Mouse (Mus musculus) kidney, embryonic 16.5 days (tissue): ENCODE measurements around the gene Spata21. TPM values are rescaled to one million over a fixed set of nuclear protein-coding genes. Genes with fewer than 3 reads are reported as not detected.

Experiments
- ATAC-seq: fragments of 200-750 bp; cut with Nextera tagmentation; 2 replicates; pipeline ENCODE4 v1.8.0; 2017; ENCODE audit warnings: moderate TSS enrichment; ENCODE audit not compliant: low FRiP score, low TSS enrichment
- H3K27ac ChIP-seq: fragments of 300-500 bp; sonication (generic); 2 replicates; pipeline ENCODE4 v1.5.1; 2014; ENCODE audit warnings: low read length
- H3K27me3 ChIP-seq: fragments of 300-500 bp; sonication (generic); 2 replicates; pipeline ENCODE4 v1.6.1; 2014; ENCODE audit warnings: low read length, control low read depth, mixed read lengths; ENCODE audit not compliant: insufficient read depth
- H3K36me3 ChIP-seq: fragments of 300-500 bp; sonication (generic); 2 replicates; pipeline ENCODE4 v1.6.1; 2014; ENCODE audit warnings: low read length, control low read depth, mixed read lengths; ENCODE audit not compliant: insufficient read depth
- H3K4me1 ChIP-seq: fragments of 300-500 bp; sonication (generic); 2 replicates; pipeline ENCODE4 v1.6.1; 2014; ENCODE audit warnings: low read length, control low read depth, mixed read lengths; ENCODE audit not compliant: insufficient read depth
- H3K4me2 ChIP-seq: fragments of 300-500 bp; sonication (generic); replicated peaks from 2 replicates; pipeline ENCODE4 v1.6.1; 2014; ENCODE audit warnings: low read depth, low read length
- H3K4me3 ChIP-seq: fragments of 300-500 bp; sonication (generic); 2 replicates; pipeline ENCODE4 v1.5.1; 2014; ENCODE audit warnings: mild to moderate bottlenecking, low read length
- H3K9ac ChIP-seq: fragments of 300-500 bp; sonication (generic); replicated peaks from 2 replicates; pipeline ENCODE4 v1.6.1; 2014; ENCODE audit warnings: low read length
- H3K9me3 ChIP-seq: fragments of 300-500 bp; sonication (generic); 2 replicates; pipeline ENCODE4 v1.6.1; 2016; ENCODE audit warnings: low read length, control low read depth
- WGBS: fragments of 180-500 bp; shearing (Covaris S2); extraction: QIAGEN DNeasy Blood & Tissue Kit; methylation state at CpG from one replicate; pipeline ENCODE4 v1.1.7; 2014; 5-methylcytosine and 5-hydroxymethylcytosine counted together
- polyA plus RNA-seq: library from polyadenylated mRNA; unstranded; fragments of >200 nt; fragmentation: Nextera tagmentation; extraction: Ambion mirVana; gene quantifications from 2 replicates; pipeline ENCODE4 v1.2.1, GENCODE M21; 2015

The Spata21 gene
- polyA plus RNA-seq, 1 experiment from 2014 or later, result 0.51 TPM

- Histone ChIP-seq H3K36me3 (peaks cover 26% of the 10 kb centered on the region), H3K4me1 (peaks cover 9% of the 10 kb centered on the region), H3K27ac (no peak overlapping the region), H3K4me2 (no peak overlapping the region), H3K27me3 (no peaks in the 10 kb centered on the region), H3K9ac (no peak overlapping the region), H3K9me3 (no peaks in the 10 kb centered on the region), H3K4me3 (no peak overlapping the region)
- 24% methylated on average over 11 of the region's 11 CpGs for WGBS
- ATAC-seq, result peak; percentile 44; the same call in 1 of the 2 replicates
Measured at GRCm38 (mm10) chr4:141120700-141121099, 32.6 kb downstream of the Spata21 start.

- no peak overlapping the region for H3K4me3 ChIP-seq
- no peak overlapping the region for H3K4me2 ChIP-seq
- WGBS, result 64% methylated on average over 7 of the region's 7 CpGs
- H3K9me3 ChIP-seq, result no peaks in the 10 kb centered on the region
- ATAC-seq, result no peak
- H3K4me1 ChIP-seq, result peaks cover 9% of the 10 kb centered on the region
- H3K27me3 ChIP-seq, result no peaks in the 10 kb centered on the region
- H3K9ac ChIP-seq, result no peak overlapping the region
- H3K27ac ChIP-seq, result 0 out of 2 replicates have a peak overlapping the region, but pooled peaks have one; percentile 34
- peaks cover 9% of the 10 kb centered on the region for H3K36me3 ChIP-seq
Measured at GRCm38 (mm10) chr4:141122663-141123062, 34.5 kb downstream of the Spata21 start.

- Histone ChIP-seq H3K9ac (no peak overlapping the region), H3K4me2 (no peak overlapping the region), H3K27me3 (no peaks in the 10 kb centered on the region), H3K4me3 (no peak overlapping the region), H3K27ac (0 out of 2 replicates have a peak overlapping the region, but pooled peaks have one; percentile 34), H3K36me3 (peaks cover 5% of the 10 kb centered on the region), H3K9me3 (no peaks in the 10 kb centered on the region), H3K4me1 (peaks cover 9% of the 10 kb centered on the region)
- ATAC-seq, result no peak
- WGBS, result 17% methylated on average over 1 of the region's 1 CpGs
Measured at GRCm38 (mm10) chr4:141123065-141123464, 34.9 kb downstream of the Spata21 start.

GRCm38 (mm10) chr4:141129190-141129710 is 41.1 kb downstream of the Spata21 start:
- peaks cover 43% of the 10 kb centered on the region for H3K4me1 ChIP-seq
- H3K36me3 ChIP-seq, result no peaks in the 10 kb centered on the region; the same call in 1 of the 2 replicates
- H3K9me3 ChIP-seq, result no peaks in the 10 kb centered on the region
- no peak overlapping the region for H3K4me3 ChIP-seq
- H3K27me3 ChIP-seq, result no peaks in the 10 kb centered on the region
- no peak for ATAC-seq
- H3K4me2 ChIP-seq, result no peak overlapping the region
- H3K9ac ChIP-seq, result no peak overlapping the region
- 44% methylated on average over 6 of the region's 6 CpGs for WGBS
- no peak overlapping the region for H3K27ac ChIP-seq

GRCm38 (mm10) chr4:141130704-141131342 is 42.7 kb downstream of the Spata21 start:
- peak overlapping the region; percentile 90 for H3K27ac ChIP-seq
- H3K9ac ChIP-seq, result peak overlapping the region; percentile 54
- H3K36me3 ChIP-seq, result no peaks in the 10 kb centered on the region; the same call in 1 of the 2 replicates
- H3K4me2 ChIP-seq, result peak overlapping the region; percentile 31
- 45% methylated on average over 6 of the region's 6 CpGs for WGBS
- no peaks in the 10 kb centered on the region for H3K27me3 ChIP-seq
- no peaks in the 10 kb centered on the region for H3K9me3 ChIP-seq
- peaks cover 56% of the 10 kb centered on the region for H3K4me1 ChIP-seq
- H3K4me3 ChIP-seq, result no peak overlapping the region
- ATAC-seq, result no peak

GRCm38 (mm10) chr4:141131531-141132061 is 43.5 kb downstream of the Spata21 start:
- Histone ChIP-seq H3K27ac (peak overlapping the region; percentile 90), H3K9ac (peak overlapping the region; percentile 54), H3K4me1 (peaks cover 63% of the 10 kb centered on the region), H3K4me2 (peak overlapping the region; percentile 31), H3K9me3 (no peaks in the 10 kb centered on the region), H3K4me3 (no peak overlapping the region), H3K27me3 (no peaks in the 10 kb centered on the region), H3K36me3 (no peaks in the 10 kb centered on the region)
- peak; percentile 76 for ATAC-seq
- 17% methylated on average over 5 of the region's 5 CpGs for WGBS

- Histone ChIP-seq H3K4me1 (peaks cover 69% of the 10 kb centered on the region), H3K36me3 (no peaks in the 10 kb centered on the region), H3K4me2 (peak overlapping the region; percentile 31), H3K9me3 (no peaks in the 10 kb centered on the region), H3K27me3 (no peaks in the 10 kb centered on the region), H3K4me3 (no peak overlapping the region), H3K27ac (peak overlapping the region; percentile 90), H3K9ac (peak overlapping the region; percentile 54)
- ATAC-seq, result no peak
- 30% methylated on average over 8 of the region's 8 CpGs for WGBS
Measured at GRCm38 (mm10) chr4:141132191-141132590, 44.1 kb downstream of the Spata21 start.

GRCm38 (mm10) chr4:141133227-141133626 is 45.1 kb downstream of the Spata21 start:
- no peaks in the 10 kb centered on the region for H3K9me3 ChIP-seq
- H3K27me3 ChIP-seq, result no peaks in the 10 kb centered on the region
- peak overlapping the region; percentile 90 for H3K27ac ChIP-seq
- H3K9ac ChIP-seq, result no peak overlapping the region
- H3K36me3 ChIP-seq, result no peaks in the 10 kb centered on the region
- no peak overlapping the region for H3K4me3 ChIP-seq
- no peak for ATAC-seq
- H3K4me2 ChIP-seq, result no peak overlapping the region
- peaks cover 77% of the 10 kb centered on the region for H3K4me1 ChIP-seq
- WGBS, result 33% methylated on average over 8 of the region's 8 CpGs

- H3K27ac ChIP-seq, result peak overlapping the region; percentile 54
- no peaks in the 10 kb centered on the region for H3K27me3 ChIP-seq
- no peaks in the 10 kb centered on the region for H3K36me3 ChIP-seq
- no peaks in the 10 kb centered on the region for H3K9me3 ChIP-seq
- no peak overlapping the region for H3K4me2 ChIP-seq
- peaks cover 81% of the 10 kb centered on the region for H3K4me1 ChIP-seq
- no peak overlapping the region for H3K4me3 ChIP-seq
- H3K9ac ChIP-seq, result 0 out of 2 replicates have a peak overlapping the region, but pooled peaks have one; percentile 42
- WGBS, result 49% methylated on average over 8 of the region's 8 CpGs
- no peak for ATAC-seq
Measured at GRCm38 (mm10) chr4:141134031-141134441, 45.9 kb downstream of the Spata21 start.
